Mouse (Mus musculus): Measurements from ENCODE around the gene Klhdc2. TPM values are rescaled to one million over a fixed set of nuclear protein-coding genes. Genes with fewer than 3 reads are reported as not detected.

The Klhdc2 gene
- 10 to 100 TPM; 16.4 to 49.1 TPM for polyA plus RNA-seq (2012; fragmentation: generic; extraction: Trizol)

DNA sequence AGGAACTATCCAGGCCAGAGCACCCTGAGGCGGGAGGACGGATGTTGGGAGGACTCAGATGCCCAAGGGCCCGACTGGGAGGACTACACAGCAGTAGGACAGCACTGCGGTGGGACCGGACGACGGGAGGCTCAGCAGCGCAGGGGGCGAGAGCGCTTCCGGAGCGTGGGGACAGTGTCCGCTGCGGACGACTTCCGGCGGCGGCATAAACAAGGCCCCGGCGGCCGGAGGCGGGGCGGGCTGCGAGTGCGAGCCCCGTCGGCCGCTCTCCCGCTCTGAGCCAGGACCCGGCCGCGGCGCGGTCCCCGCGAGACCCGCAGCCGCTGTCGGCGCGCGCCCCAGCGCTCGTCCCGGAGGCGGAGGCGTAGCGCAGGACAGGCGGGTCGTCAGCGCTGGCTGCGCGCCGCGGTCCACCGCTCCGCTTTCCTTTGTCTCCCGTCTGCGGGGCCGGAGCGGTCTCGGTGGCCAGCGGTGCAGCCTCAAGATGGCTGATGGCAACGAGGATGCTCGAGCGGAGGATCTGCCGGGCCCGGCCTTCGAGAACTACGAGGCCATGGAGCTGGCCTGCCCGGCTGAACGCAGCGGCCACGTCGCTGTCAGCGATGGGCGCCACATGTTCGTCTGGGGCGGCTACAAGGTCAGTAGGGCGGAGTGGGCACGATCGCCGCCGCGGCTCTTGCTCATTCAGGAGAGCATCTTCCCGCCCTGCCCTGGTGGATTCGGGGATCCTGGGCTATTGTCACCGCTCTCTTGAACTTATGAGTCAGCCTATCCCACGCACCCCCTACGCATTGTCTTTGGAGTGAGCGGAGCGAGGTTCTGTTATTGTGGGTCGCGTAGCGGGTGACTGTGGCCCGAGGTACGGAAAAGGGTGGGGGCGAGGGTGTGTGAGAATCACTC lies at the start of gene Klhdc2:
Gene Klhdc2 (plus strand): TSS at position 171 of the 900 bp plus-strand sequence.

GRCm38 (mm10) chr12:69356546-69357299 lies 60.2 kb downstream of the Klhdc2 start, which contains the start of gene Nemf:
Gene Nemf (minus strand): TSS chr12:69357165.

Other genes with a start within 250 kb of the Klhdc2 start
- gene Rps29, start 137.5 kb upstream of the Klhdc2 start, polyA plus RNA-seq (2012; fragmentation: generic; extraction: Trizol), result 1,000 to 10,000 TPM; 5,905 to 9,496 TPM
- gene Lrr1, start 127.9 kb upstream of the Klhdc2 start, polyA plus RNA-seq (2012; fragmentation: generic; extraction: Trizol), result 1 to 10 TPM; 5.6 to 8.9 TPM
- gene Rpl36al, start 112.6 kb upstream of the Klhdc2 start, polyA plus RNA-seq (2012; fragmentation: generic; extraction: Trizol), result 100 to 1,000 TPM; 638 to 657 TPM
- 10 to 100 TPM in 1 of 2 experiments, 1 to 10 TPM in 1; 5.5 to 20.9 TPM for gene Mgat2, start 112.5 kb upstream of the Klhdc2 start, polyA plus RNA-seq (2012; fragmentation: generic; extraction: Trizol)
- gene Gm49383, start 99.6 kb upstream of the Klhdc2 start, polyA plus RNA-seq (2012; fragmentation: generic; extraction: Trizol), result 1 to 10 TPM; 1.0 to 1.2 TPM
- gene Dnaaf2, start 98.3 kb upstream of the Klhdc2 start, polyA plus RNA-seq (2012; fragmentation: generic; extraction: Trizol), result 1 to 10 TPM; 2.8 to 3.5 TPM
- gene Gm49384, start 92.4 kb upstream of the Klhdc2 start, polyA plus RNA-seq (2012; fragmentation: generic; extraction: Trizol), result 1 to 10 TPM; 3.1 to 5.5 TPM
- 1 to 10 TPM; 4.1 to 6.2 TPM for gene Pole2, start 68.5 kb upstream of the Klhdc2 start, polyA plus RNA-seq (2012; fragmentation: generic; extraction: Trizol)
- gene Klhdc1, start 55.5 kb upstream of the Klhdc2 start, polyA plus RNA-seq (2012; fragmentation: generic; extraction: Trizol), result 1 to 10 TPM in 1 of 2 experiments, under 1 TPM in 1; 0.68 to 5.9 TPM
- gene Nemf, start 60.5 kb downstream of the Klhdc2 start, polyA plus RNA-seq (2012; fragmentation: generic; extraction: Trizol), result 1 to 10 TPM; 1.1 to 5.3 TPM
- 10 to 100 TPM; 59.3 to 61.1 TPM for gene Arf6, start 75.5 kb downstream of the Klhdc2 start, polyA plus RNA-seq (2012; fragmentation: generic; extraction: Trizol)
- gene Gm9887, start 75.8 kb downstream of the Klhdc2 start, polyA plus RNA-seq (2012; fragmentation: generic; extraction: Trizol), result 1 to 10 TPM; 1.3 to 3.4 TPM